Mouse (Mus musculus) ES-Bruce4 (cell line): Measurements from ENCODE around the gene Sik1. TPM values are rescaled to one million over a fixed set of nuclear protein-coding genes. Genes with fewer than 3 reads are reported as not detected.

Experiments
- H3K27ac ChIP-seq: 2 replicates; pipeline ENCODE4 v1.5.1; 2012; ENCODE audit warnings: low read length, inconsistent platforms; ENCODE audit not compliant: insufficient read depth
- H3K27me3 ChIP-seq: 2 replicates; pipeline ENCODE4 v1.6.1; 2012; ENCODE audit warnings: mild to moderate bottlenecking, low read length, inconsistent platforms; ENCODE audit not compliant: control insufficient read depth, poor library complexity, insufficient read depth, severe bottlenecking
- H3K36me3 ChIP-seq: 2 replicates; pipeline ENCODE4 v1.6.1; 2012; ENCODE audit warnings: inconsistent platforms, mild to moderate bottlenecking, low read length, moderate library complexity; ENCODE audit not compliant: control insufficient read depth, poor library complexity, insufficient read depth, severe bottlenecking
- H3K4me1 ChIP-seq: one replicate; pipeline ENCODE4 v1.8.1; 2011; ENCODE audit warnings: low read length; ENCODE audit not compliant: control insufficient read depth, insufficient read depth
- H3K4me3 ChIP-seq: 2 replicates; pipeline ENCODE4 v1.5.1; 2011; ENCODE audit warnings: low read depth, mild to moderate bottlenecking, low read length
- H3K9ac ChIP-seq: 2 replicates; pipeline ENCODE4 v1.6.1; 2012; ENCODE audit warnings: low read depth, mild to moderate bottlenecking, inconsistent platforms; ENCODE audit not compliant: poor library complexity, severe bottlenecking
- H3K9me3 ChIP-seq: replicated peaks from 2 replicates; pipeline ENCODE4 v1.6.1; 2012; ENCODE audit warnings: mild to moderate bottlenecking, low read length, inconsistent platforms; ENCODE audit not compliant: control insufficient read depth, poor library complexity, insufficient read depth, severe bottlenecking
- CTCF ChIP-seq: IDR thresholded peaks from one replicate; pipeline ENCODE4 v1.8.1; 2011; ENCODE audit warnings: low read depth, low read length
- EP300 ChIP-seq: IDR thresholded peaks from 2 replicates; pipeline ENCODE4 v1.6.1; 2011; ENCODE audit warnings: low read depth, low read length; ENCODE audit not compliant: insufficient read depth
- POLR2A ChIP-seq: IDR thresholded peaks from one replicate; pipeline ENCODE4 v1.8.1; 2011; ENCODE audit warnings: low read length; ENCODE audit not compliant: insufficient read depth
- polyA plus RNA-seq: library from polyadenylated mRNA; stranded (reverse); fragments of >200 nt; gene quantifications from 2 replicates; pipeline ENCODE4 v1.2.4, GENCODE M21; 2011; ENCODE audit warnings: low read depth; ENCODE audit not compliant: missing spikeins, insufficient read depth, insufficient read length

The Sik1 gene
- polyA plus RNA-seq, 1 experiment: 45.1 TPM

- H3K4me1 ChIP-seq: no peaks in the 10 kb centered on the region
- no peak overlapping the region for H3K4me3 ChIP-seq
- no peak overlapping the region for H3K9ac ChIP-seq
- no peak for TF ChIP-seq POLR2A
- no peak for TF ChIP-seq EP300
- no peak for TF ChIP-seq CTCF
- no peaks in the 10 kb centered on the region for H3K36me3 ChIP-seq
- no peaks in the 10 kb centered on the region for H3K9me3 ChIP-seq
- H3K27me3 ChIP-seq: no peaks in the 10 kb centered on the region
- H3K27ac ChIP-seq: no peak overlapping the region
Measured at GRCm38 (mm10) chr17:31860856-31861255, 5.3 kb upstream of the Sik1 start.

GRCm38 (mm10) chr17:31859367-31859766, 3.8 kb upstream of the Sik1 start:
- H3K4me1 ChIP-seq: no peaks in the 10 kb centered on the region
- no peaks in the 10 kb centered on the region for H3K27me3 ChIP-seq
- no peaks in the 10 kb centered on the region for H3K36me3 ChIP-seq
- no peak overlapping the region for H3K27ac ChIP-seq
- no peaks in the 10 kb centered on the region for H3K9me3 ChIP-seq
- TF ChIP-seq CTCF (no peak), POLR2A (no peak)
- H3K4me3 ChIP-seq: no peak overlapping the region
- H3K9ac ChIP-seq: no peak overlapping the region

- Histone ChIP-seq H3K9ac (no peak overlapping the region), H3K27ac (no peak overlapping the region), H3K9me3 (no peaks in the 10 kb centered on the region), H3K4me1 (no peaks in the 10 kb centered on the region), H3K27me3 (no peaks in the 10 kb centered on the region), H3K36me3 (0 out of 2 replicates have a peak, but pooled peaks cover under 1% of the 10 kb centered on the region), H3K4me3 (no peak overlapping the region)
- no peak for TF ChIP-seq POLR2A
- TF ChIP-seq CTCF: no peak
- no peak for TF ChIP-seq EP300
Measured at GRCm38 (mm10) chr17:31858786-31859185, 3.2 kb upstream of the Sik1 start.

- TF ChIP-seq CTCF: no peak
- no peak for TF ChIP-seq POLR2A
- TF ChIP-seq EP300: no peak
- no peak overlapping the region for H3K9ac ChIP-seq
- H3K4me1 ChIP-seq: peaks cover under 1% of the 10 kb centered on the region
- no peak overlapping the region for H3K27ac ChIP-seq
- no peak overlapping the region for H3K4me3 ChIP-seq
- H3K27me3 ChIP-seq: no peaks in the 10 kb centered on the region
- H3K36me3 ChIP-seq: peaks cover 7% of the 10 kb centered on the region; the same call in 1 of the 2 replicates
- no peaks in the 10 kb centered on the region for H3K9me3 ChIP-seq
Measured at GRCm38 (mm10) chr17:31857903-31858426, 2.4 kb upstream of the Sik1 start.

GRCm38 (mm10) chr17:31857251-31857650, 1.6 kb upstream of the Sik1 start:
- Histone ChIP-seq H3K36me3 (peaks cover 7% of the 10 kb centered on the region; the same call in 1 of the 2 replicates), H3K27me3 (no peaks in the 10 kb centered on the region), H3K27ac (no peak overlapping the region), H3K4me1 (peaks cover 5% of the 10 kb centered on the region), H3K9me3 (no peaks in the 10 kb centered on the region), H3K4me3 (no peak overlapping the region), H3K9ac (no peak overlapping the region)
- TF ChIP-seq POLR2A (no peak), EP300 (no peak), CTCF (no peak)

GRCm38 (mm10) chr17:31856519-31857160, 1.0 kb upstream of the Sik1 start:
- H3K36me3 ChIP-seq: peaks cover 7% of the 10 kb centered on the region; the same call in 1 of the 2 replicates
- peaks cover 5% of the 10 kb centered on the region for H3K4me1 ChIP-seq
- no peak for TF ChIP-seq CTCF
- no peak for TF ChIP-seq POLR2A
- TF ChIP-seq EP300: no peak
- H3K9ac ChIP-seq: peak overlapping the region; percentile 84
- H3K9me3 ChIP-seq: no peaks in the 10 kb centered on the region
- H3K27ac ChIP-seq: no peak overlapping the region
- no peak overlapping the region for H3K4me3 ChIP-seq
- no peaks in the 10 kb centered on the region for H3K27me3 ChIP-seq
